Mouse (Mus musculus): ENCODE data around the gene Mrpl53.

- TF ChIP-seq JUND (conservative IDR thresholded peaks at IDR 0.05; ENCODE audit: low read depth, low read length): no peak
- no peak for TF ChIP-seq POLR2A (IDR thresholded peaks at IDR 0.05; ENCODE audit: low read depth, low read length)
- no peak for TF ChIP-seq TCF12 (IDR thresholded peaks at IDR 0.05; ENCODE audit: low read depth, low read length)
- TF ChIP-seq MEF2A (IDR thresholded peaks at IDR 0.05; ENCODE audit: borderline replicate concordance, low read depth, low read length): no peak
Observed at GRCm38 (mm10) chr6:83111510-83112136, 2.8 kb downstream of the Mrpl53 start.

All from CH12.LX (cell line).